Mouse (Mus musculus): ENCODE results near the gene Svbp. TPM values are rescaled to one million over a fixed set of nuclear protein-coding genes. Genes with fewer than 3 reads are reported as not detected.

The Svbp gene
- polyA plus RNA-seq, 1 experiment from 2014 or later, result 100 TPM

DNA sequence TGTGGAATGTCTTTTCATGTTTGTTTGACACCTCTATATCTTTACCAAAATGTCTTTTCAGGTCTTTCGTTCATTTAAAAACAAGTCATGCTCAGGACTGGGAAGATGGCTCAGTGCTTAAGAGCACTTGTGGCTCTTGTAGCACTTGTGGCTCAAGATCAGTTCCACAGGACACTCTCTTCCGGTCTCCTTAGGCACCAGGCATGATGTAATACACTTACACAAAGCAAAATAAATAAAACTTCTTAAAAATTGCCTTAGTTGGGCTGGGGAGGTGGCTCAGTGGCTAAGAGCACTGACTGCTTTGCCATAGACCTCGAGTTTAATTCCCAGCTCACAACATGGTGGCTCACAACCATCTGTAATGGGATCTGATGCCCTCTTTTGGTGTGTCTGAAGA is 33.7 kb upstream of the Svbp start:
- ATAC-seq (ENCODE audit: low FRiP score, low TSS enrichment), result no peak
- TF ChIP-seq EP300 (optimal IDR thresholded peaks at IDR 0.05) (no peak), CTCF (IDR thresholded peaks at IDR 0.05; ENCODE audit: low read depth) (no peak)
- 63% methylated on average over 3 of the region's 3 CpGs for WGBS

GRCm38 (mm10) chr4:119162990-119163389 is 32.1 kb upstream of the Svbp start:
- TF ChIP-seq EP300 (optimal IDR thresholded peaks at IDR 0.05), result no peak
- TF ChIP-seq CTCF (IDR thresholded peaks at IDR 0.05; ENCODE audit: low read depth), result peak; percentile 33; the same call in 1 of the 2 replicates
- no peak overlapping the region for H3K4me2 ChIP-seq (replicated peaks; ENCODE audit: low read depth)
- H3K4me3 ChIP-seq (ENCODE audit: low read depth, low read length), result no peak overlapping the region
- no peak overlapping the region for H3K27ac ChIP-seq (replicated peaks)
- 73% methylated on average over 4 of the region's 4 CpGs for WGBS
- H3K4me1 ChIP-seq (replicated peaks; ENCODE audit: control insufficient read depth, insufficient read depth), result no peaks in the 10 kb centered on the region
- DNase-seq (ENCODE audit: low spot score) (no peak), ATAC-seq (ENCODE audit: low FRiP score, low TSS enrichment) (no peak)
- no peaks in the 10 kb centered on the region for H3K36me3 ChIP-seq (ENCODE audit: control insufficient read depth, insufficient read depth, low read length)
- H3K27me3 ChIP-seq (ENCODE audit: control insufficient read depth, insufficient read depth, low read length), result no peaks in the 10 kb centered on the region
- no peaks in the 10 kb centered on the region for H3K9me3 ChIP-seq (ENCODE audit: control insufficient read depth, low read length)
- H3K9ac ChIP-seq (ENCODE audit: low read length), result no peak overlapping the region

More for the DNA sequence above, 33.7 kb upstream of the Svbp start:
- Histone ChIP-seq H3K9ac (ENCODE audit: low read length) (no peak overlapping the region), H3K4me3 (ENCODE audit: low read depth, low read length) (no peak overlapping the region), H3K36me3 (ENCODE audit: control insufficient read depth, insufficient read depth, low read length) (no peaks in the 10 kb centered on the region), H3K27me3 (ENCODE audit: control insufficient read depth, insufficient read depth, low read length) (no peaks in the 10 kb centered on the region), H3K9me3 (ENCODE audit: control insufficient read depth, low read length) (no peaks in the 10 kb centered on the region), H3K4me1 (replicated peaks; ENCODE audit: control insufficient read depth, insufficient read depth) (no peaks in the 10 kb centered on the region), H3K4me2 (replicated peaks; ENCODE audit: low read depth) (no peak overlapping the region), H3K27ac (replicated peaks) (no peak overlapping the region)
- DNase-seq (ENCODE audit: low spot score), result no peak

DNA sequence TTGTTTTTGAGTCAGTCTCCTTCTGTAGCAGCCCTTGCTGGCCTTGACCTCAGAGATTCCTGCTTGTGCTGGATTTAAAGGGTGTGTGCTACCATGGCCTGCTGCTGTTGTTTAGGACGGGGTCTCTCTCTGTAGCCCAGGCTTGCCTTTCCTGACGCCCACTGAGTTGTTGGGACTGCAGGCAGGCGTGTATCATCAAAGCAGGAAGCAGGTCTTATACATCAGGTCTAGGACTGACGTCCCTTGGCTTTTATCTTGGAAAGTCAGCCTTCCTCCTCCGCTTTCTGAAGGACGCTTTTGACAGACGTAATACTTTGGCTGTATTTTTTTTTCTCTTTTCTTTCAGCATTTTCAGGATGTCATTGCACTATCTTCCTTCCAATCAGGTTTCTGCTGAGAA is 29.2 kb upstream of the Svbp start:
- DNase-seq (ENCODE audit: low spot score) (no peak), ATAC-seq (ENCODE audit: low FRiP score, low TSS enrichment) (no peak)
- peaks cover 9% of the 10 kb centered on the region for H3K36me3 ChIP-seq (ENCODE audit: control insufficient read depth, insufficient read depth, low read length)
- H3K27me3 ChIP-seq (ENCODE audit: control insufficient read depth, insufficient read depth, low read length), result no peaks in the 10 kb centered on the region
- no peak overlapping the region for H3K4me2 ChIP-seq (replicated peaks; ENCODE audit: low read depth)
- no peak overlapping the region for H3K9ac ChIP-seq (ENCODE audit: low read length)
- no peaks in the 10 kb centered on the region for H3K4me1 ChIP-seq (replicated peaks; ENCODE audit: control insufficient read depth, insufficient read depth)
- H3K27ac ChIP-seq (replicated peaks), result no peak overlapping the region
- 69% methylated on average over 7 of the region's 7 CpGs for WGBS
- H3K4me3 ChIP-seq (ENCODE audit: low read depth, low read length), result no peak overlapping the region
- H3K9me3 ChIP-seq (ENCODE audit: control insufficient read depth, low read length), result no peaks in the 10 kb centered on the region
- TF ChIP-seq EP300 (optimal IDR thresholded peaks at IDR 0.05) (no peak), CTCF (IDR thresholded peaks at IDR 0.05; ENCODE audit: low read depth) (no peak)

GRCm38 (mm10) chr4:119167068-119167467 is 28.0 kb upstream of the Svbp start:
- WGBS, result 71% methylated on average over 4 of the region's 4 CpGs

DNA sequence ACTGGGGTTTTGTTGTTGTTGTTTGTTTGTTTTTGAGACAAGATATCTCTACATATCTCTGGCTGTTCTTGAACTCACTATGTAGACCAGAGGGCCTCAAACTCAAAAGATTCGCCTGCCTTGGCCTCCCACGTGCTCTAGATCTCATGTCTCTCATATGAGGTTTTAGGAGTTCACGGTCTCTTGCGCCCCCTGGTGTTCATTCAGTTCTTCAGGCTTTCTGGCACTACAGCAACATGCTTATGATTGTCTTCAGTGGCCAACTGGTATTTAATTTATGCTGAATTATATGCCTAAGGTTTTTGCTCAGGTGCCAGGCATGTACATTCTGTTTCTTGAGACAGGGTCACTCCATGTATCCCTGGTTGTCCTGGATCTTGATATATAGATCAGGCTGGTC is 27.4 kb upstream of the Svbp start:
- WGBS, result 5% methylated on average over 4 of the region's 4 CpGs
- TF ChIP-seq CTCF (IDR thresholded peaks at IDR 0.05; ENCODE audit: low read depth), result peak; percentile 95
- no peak for TF ChIP-seq EP300 (optimal IDR thresholded peaks at IDR 0.05)
- Histone ChIP-seq H3K4me2 (replicated peaks; ENCODE audit: low read depth) (no peak overlapping the region), H3K4me3 (ENCODE audit: low read depth, low read length) (no peak overlapping the region), H3K9ac (ENCODE audit: low read length) (no peak overlapping the region), H3K27me3 (ENCODE audit: control insufficient read depth, insufficient read depth, low read length) (no peaks in the 10 kb centered on the region), H3K9me3 (ENCODE audit: control insufficient read depth, low read length) (no peaks in the 10 kb centered on the region), H3K36me3 (ENCODE audit: control insufficient read depth, insufficient read depth, low read length) (peaks cover 9% of the 10 kb centered on the region), H3K4me1 (replicated peaks; ENCODE audit: control insufficient read depth, insufficient read depth) (no peaks in the 10 kb centered on the region), H3K27ac (replicated peaks) (no peak overlapping the region)
- DNase-seq (ENCODE audit: low spot score) (peak; percentile 83), ATAC-seq (ENCODE audit: low FRiP score, low TSS enrichment) (0 out of 2 replicates have a peak, but pooled peaks have one; percentile 61)

More at GRCm38 (mm10) chr4:119167068-119167467, 28.0 kb upstream of the Svbp start:
- TF ChIP-seq CTCF (IDR thresholded peaks at IDR 0.05; ENCODE audit: low read depth), result peak; percentile 39
- no peak for TF ChIP-seq EP300 (optimal IDR thresholded peaks at IDR 0.05)
- no peak overlapping the region for H3K4me3 ChIP-seq (ENCODE audit: low read depth, low read length)
- no peaks in the 10 kb centered on the region for H3K9me3 ChIP-seq (ENCODE audit: control insufficient read depth, low read length)
- ATAC-seq (ENCODE audit: low FRiP score, low TSS enrichment) (no peak), DNase-seq (ENCODE audit: low spot score) (no peak)
- no peak overlapping the region for H3K9ac ChIP-seq (ENCODE audit: low read length)
- no peaks in the 10 kb centered on the region for H3K27me3 ChIP-seq (ENCODE audit: control insufficient read depth, insufficient read depth, low read length)
- H3K4me1 ChIP-seq (replicated peaks; ENCODE audit: control insufficient read depth, insufficient read depth), result no peaks in the 10 kb centered on the region
- H3K36me3 ChIP-seq (ENCODE audit: control insufficient read depth, insufficient read depth, low read length), result peaks cover 9% of the 10 kb centered on the region
- no peak overlapping the region for H3K4me2 ChIP-seq (replicated peaks; ENCODE audit: low read depth)
- no peak overlapping the region for H3K27ac ChIP-seq (replicated peaks)

DNA sequence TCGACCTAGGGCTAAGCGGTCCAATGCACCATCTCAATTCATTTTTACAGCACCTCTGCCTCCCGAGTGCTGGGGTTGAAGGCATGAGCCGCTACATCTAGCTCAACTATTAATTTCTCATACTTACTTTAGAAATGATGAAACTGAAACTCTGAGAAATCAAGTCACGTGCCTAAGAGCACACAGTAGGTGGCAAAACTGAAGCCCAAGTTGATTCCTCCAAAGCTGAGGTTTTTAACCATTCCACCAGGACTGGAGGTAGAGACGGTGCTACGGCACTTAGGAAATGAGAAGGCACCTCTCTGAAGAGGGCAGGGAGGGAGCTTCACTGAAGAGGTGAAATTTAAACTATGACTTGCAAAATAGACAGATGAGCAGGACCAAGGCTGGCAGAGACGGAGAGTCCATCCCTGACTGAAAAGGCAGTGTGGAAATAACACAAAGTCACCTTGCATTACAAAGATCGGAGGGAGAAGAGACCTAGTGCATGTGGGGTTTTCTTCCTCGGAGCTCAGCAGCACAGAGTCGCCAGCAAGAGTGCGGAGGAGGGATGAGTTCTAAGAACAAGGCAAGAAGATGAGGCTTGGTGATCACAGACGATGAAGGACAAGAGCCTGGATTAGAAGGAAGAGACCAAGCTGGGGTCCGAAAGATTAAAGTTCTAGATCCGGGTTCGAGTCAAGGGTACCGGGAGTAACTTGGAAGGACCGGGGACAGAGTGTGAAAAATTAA is 22.0 kb upstream of the Svbp start:
- H3K4me1 ChIP-seq (replicated peaks; ENCODE audit: control insufficient read depth, insufficient read depth), result peaks cover 6% of the 10 kb centered on the region; the same call in 1 of the 2 replicates
- H3K9ac ChIP-seq (ENCODE audit: low read length), result peak overlapping the region; percentile 83
- no peaks in the 10 kb centered on the region for H3K27me3 ChIP-seq (ENCODE audit: control insufficient read depth, insufficient read depth, low read length)
- peaks cover 9% of the 10 kb centered on the region for H3K36me3 ChIP-seq (ENCODE audit: control insufficient read depth, insufficient read depth, low read length)
- no peaks in the 10 kb centered on the region for H3K9me3 ChIP-seq (ENCODE audit: control insufficient read depth, low read length)
- H3K4me2 ChIP-seq (replicated peaks; ENCODE audit: low read depth), result peak overlapping the region; percentile 83
- ATAC-seq (ENCODE audit: low FRiP score, low TSS enrichment), result no peak
- peak overlapping the region; percentile 76 for H3K4me3 ChIP-seq (ENCODE audit: low read depth, low read length)
- WGBS, result 33% methylated on average over 18 of the region's 18 CpGs
- H3K27ac ChIP-seq (replicated peaks), result no peak overlapping the region
- TF ChIP-seq EP300 (optimal IDR thresholded peaks at IDR 0.05), result no peak
- no peak for TF ChIP-seq CTCF (IDR thresholded peaks at IDR 0.05; ENCODE audit: low read depth)
- DNase-seq (ENCODE audit: low spot score), result no peak
